Mouse (Mus musculus) myocyte (in vitro differentiated cells): ENCODE measurements around the gene Hnrnpul1. TPM values are rescaled to one million over a fixed set of nuclear protein-coding genes. Genes with fewer than 3 reads are reported as not detected.
A peak's percentile ranks its signal among the peaks of the same experiment; 100 is the strongest.

Experiments
- H3K27me3 ChIP-seq: one replicate; pipeline ENCODE4 v1.6.1; 2011; ENCODE audit not compliant: control insufficient read depth, insufficient read depth, insufficient read length
- H3K36me3 ChIP-seq: one replicate; pipeline ENCODE4 v1.6.1; 2011; ENCODE audit not compliant: control insufficient read depth, insufficient read depth
- H3K4me2 ChIP-seq: one replicate; pipeline ENCODE4 v1.6.1; 2011; ENCODE audit warnings: low read depth, control low read depth
- H3K4me3 ChIP-seq: one replicate; pipeline ENCODE4 v1.5.1; 2011; ENCODE audit warnings: mild to moderate bottlenecking, control low read depth, moderate library complexity
- H3K79me2 ChIP-seq: one replicate; pipeline ENCODE4 v1.6.1; 2011; ENCODE audit not compliant: control insufficient read depth, insufficient read depth
- H3ac ChIP-seq: one replicate; pipeline ENCODE4 v1.6.1; 2011; ENCODE audit not compliant: control insufficient read depth, insufficient read length
- CEBPB ChIP-seq: IDR thresholded peaks from 2 replicates; pipeline ENCODE4 v1.6.1; 2011; ENCODE audit warnings: mild to moderate bottlenecking, moderate library complexity; ENCODE audit not compliant: poor library complexity, insufficient read depth, severe bottlenecking
- E2F4 ChIP-seq: IDR thresholded peaks from one replicate; pipeline ENCODE4 v1.6.1; 2011; ENCODE audit warnings: mild to moderate bottlenecking, control low read depth, moderate library complexity; ENCODE audit not compliant: insufficient read depth
- MAX ChIP-seq: IDR thresholded peaks from one replicate; pipeline ENCODE4 v1.6.1; 2011; ENCODE audit warnings: low read depth, mild to moderate bottlenecking, control low read depth
- MYOD1 ChIP-seq, 3 experiments: IDR thresholded peaks; one replicate each; pipeline ENCODE4 v1.6.1; 2011; ENCODE audit warnings: control low read depth in 2 of 3, low read depth in 2 of 3, mild to moderate bottlenecking in 2 of 3, moderate library complexity in 1 of 3; ENCODE audit not compliant: insufficient read length in 2 of 3, control insufficient read depth in 1 of 3
- MYOG ChIP-seq, 3 experiments: IDR thresholded peaks; one replicate each; pipeline ENCODE4 v1.6.1; 2011; ENCODE audit warnings: control low read depth in 2 of 3, low read depth in 2 of 3, mild to moderate bottlenecking in 2 of 3; ENCODE audit not compliant: insufficient read length in 2 of 3, control insufficient read depth in 1 of 3, insufficient read depth in 1 of 3
- POLR2A ChIP-seq: IDR thresholded peaks from one replicate; pipeline ENCODE4 v1.6.1; 2011; ENCODE audit warnings: low read depth, mild to moderate bottlenecking, control low read depth, moderate library complexity; ENCODE audit not compliant: insufficient read length
- POLR2AphosphoS2 ChIP-seq: IDR thresholded peaks from one replicate; pipeline ENCODE4 v1.6.1; 2011; ENCODE audit warnings: low read depth, control low read depth; ENCODE audit not compliant: insufficient read length
- REST ChIP-seq: IDR thresholded peaks from one replicate; pipeline ENCODE4 v1.6.1; 2011; ENCODE audit warnings: mild to moderate bottlenecking, control low read depth, moderate library complexity; ENCODE audit not compliant: insufficient read depth, insufficient read length
- SRF ChIP-seq: IDR thresholded peaks from one replicate; pipeline ENCODE4 v1.6.1; 2011; ENCODE audit warnings: low read depth; ENCODE audit not compliant: control insufficient read depth, insufficient read length
- TCF12 ChIP-seq: IDR thresholded peaks from one replicate; pipeline ENCODE4 v1.6.1; 2011; ENCODE audit warnings: mild to moderate bottlenecking, control low read depth; ENCODE audit not compliant: poor library complexity, insufficient read depth, severe bottlenecking
- TCF3 ChIP-seq: IDR thresholded peaks from one replicate; pipeline ENCODE4 v1.6.1; 2011; ENCODE audit warnings: low read depth, control low read depth; ENCODE audit not compliant: insufficient read length
- USF1 ChIP-seq: IDR thresholded peaks from one replicate; pipeline ENCODE4 v1.6.1; 2011; ENCODE audit warnings: low read depth, mild to moderate bottlenecking, control low read depth, moderate library complexity
- polyA plus RNA-seq: library from polyadenylated mRNA; unstranded; fragments of >200 nt; fragmentation: generic; extraction: Trizol; gene quantifications from one replicate; pipeline ENCODE4 v1.2.1, GENCODE M21; 2012; ENCODE audit warnings: missing spikeins

Gene Hnrnpul1
- polyA plus RNA-seq, 1 experiment = 76.2 TPM

GRCm38 (mm10) chr7:25720760-25721159 lies 33.8 kb downstream of the Hnrnpul1 start:
- Histone ChIP-seq H3K4me3 (no peak overlapping the region), H3K27me3 (no peaks in the 10 kb centered on the region), H3K79me2 (peaks cover 21% of the 10 kb centered on the region), H3K36me3 (peaks cover 28% of the 10 kb centered on the region), H3K4me2 (no peak overlapping the region), H3ac (no peak overlapping the region)
- TF ChIP-seq MYOG (IDR thresholded peaks at IDR 0.05; ENCODE audit: control insufficient read depth in 1 of 3, insufficient read depth in 1 of 3, insufficient read length in 2 of 3, low read depth in 2 of 3) (no peak), POLR2AphosphoS2 (peak; percentile 34)

GRCm38 (mm10) chr7:25719761-25720610 lies 34.6 kb downstream of the Hnrnpul1 start:
- TF ChIP-seq MYOG (IDR thresholded peaks at IDR 0.05; ENCODE audit: control insufficient read depth in 1 of 3, insufficient read depth in 1 of 3, insufficient read length in 2 of 3, low read depth in 2 of 3) (no peak), POLR2AphosphoS2 (peak; percentile 91)
- Histone ChIP-seq H3K4me2 (peak overlapping the region; percentile 87), H3ac (no peak overlapping the region), H3K4me3 (peak overlapping the region; percentile 73), H3K27me3 (no peaks in the 10 kb centered on the region), H3K36me3 (peaks cover 25% of the 10 kb centered on the region), H3K79me2 (peaks cover 21% of the 10 kb centered on the region)

- peak within 1 kb of the TSS; percentile 73 for H3K4me3 ChIP-seq
- H3ac ChIP-seq = peak within 1 kb of the TSS; percentile 37
- peaks cover 21% of the 10 kb centered on the region for H3K79me2 ChIP-seq
- peaks cover 23% of the 10 kb centered on the region for H3K36me3 ChIP-seq
- no peaks in the 10 kb centered on the region for H3K27me3 ChIP-seq
- H3K4me2 ChIP-seq = peak within 1 kb of the TSS; percentile 87
- peak; percentile 94 for TF ChIP-seq CEBPB
- no peak for TF ChIP-seq MAX
- no peak for TF ChIP-seq SRF
- TF ChIP-seq TCF12 = no peak
- TF ChIP-seq POLR2A = peak; percentile 66
- TF ChIP-seq POLR2AphosphoS2 = peak; percentile 96
- TF ChIP-seq REST = no peak
- no peak for TF ChIP-seq TCF3
- no peak for TF ChIP-seq USF1
Observed at GRCm38 (mm10) chr7:25718788-25719417, 35.7 kb downstream of the Hnrnpul1 start, which contains the start of gene Ccdc97. Ccdc97 (minus strand) TSS chr7:25719088.

- Histone ChIP-seq H3ac (no peak overlapping the region), H3K4me3 (peak overlapping the region; percentile 73), H3K27me3 (no peaks in the 10 kb centered on the region), H3K36me3 (peaks cover 14% of the 10 kb centered on the region), H3K79me2 (peaks cover 21% of the 10 kb centered on the region), H3K4me2 (peak overlapping the region; percentile 87)
- no peak for TF ChIP-seq MYOD1 (IDR thresholded peaks at IDR 0.05; ENCODE audit: control insufficient read depth in 1 of 3, insufficient read length in 2 of 3, low read depth in 2 of 3)
- no peak for TF ChIP-seq CEBPB
- TF ChIP-seq TCF12 = no peak
- no peak for TF ChIP-seq REST
- TF ChIP-seq TCF3 = no peak
- TF ChIP-seq MAX = no peak
- no peak for TF ChIP-seq POLR2A
- TF ChIP-seq MYOG (IDR thresholded peaks at IDR 0.05; ENCODE audit: control insufficient read depth in 1 of 3, insufficient read depth in 1 of 3, insufficient read length in 2 of 3, low read depth in 2 of 3) = no peak
- no peak for TF ChIP-seq E2F4
- no peak for TF ChIP-seq POLR2AphosphoS2
- TF ChIP-seq SRF = no peak
Observed at GRCm38 (mm10) chr7:25717478-25717877, 37.1 kb downstream of the Hnrnpul1 start.

- peak; percentile 25 for TF ChIP-seq POLR2A
- TF ChIP-seq E2F4 = no peak
- peak; percentile 7 for TF ChIP-seq POLR2AphosphoS2
- no peak for TF ChIP-seq MYOD1 (IDR thresholded peaks at IDR 0.05; ENCODE audit: control insufficient read depth in 1 of 3, insufficient read length in 2 of 3, low read depth in 2 of 3)
- TF ChIP-seq TCF12 = no peak
- no peak for TF ChIP-seq USF1
- no peak for TF ChIP-seq MYOG (IDR thresholded peaks at IDR 0.05; ENCODE audit: control insufficient read depth in 1 of 3, insufficient read depth in 1 of 3, insufficient read length in 2 of 3, low read depth in 2 of 3)
- TF ChIP-seq TCF3 = no peak
- no peak for TF ChIP-seq REST
- no peak for TF ChIP-seq CEBPB
- no peak for TF ChIP-seq MAX
- TF ChIP-seq SRF = no peak
- H3K27me3 ChIP-seq = no peaks in the 10 kb centered on the region
- H3ac ChIP-seq = no peak overlapping the region
- H3K4me2 ChIP-seq = no peak overlapping the region
- H3K4me3 ChIP-seq = no peak overlapping the region
- peaks cover 11% of the 10 kb centered on the region for H3K36me3 ChIP-seq
- H3K79me2 ChIP-seq = peaks cover 21% of the 10 kb centered on the region
Observed at GRCm38 (mm10) chr7:25715731-25716271, 38.8 kb downstream of the Hnrnpul1 start.
